Mouse (Mus musculus) forebrain, embryonic 16.5 days (tissue): ENCODE data around the gene Ccsap. TPM values are rescaled to one million over a fixed set of nuclear protein-coding genes. Genes with fewer than 3 reads are reported as not detected.
A peak's percentile ranks its signal among the peaks of the same experiment; 100 is the strongest.
"Not testable (repeated sequence)": the region's sequence is repeated elsewhere in the genome, so short reads cannot be mapped to it uniquely, and the experiment has no call there.

Experiments
- ATAC-seq: fragments of 200-750 bp; cut with Nextera tagmentation; 2 replicates; pipeline ENCODE4 v1.8.0; 2017; ENCODE audit warnings: mild to moderate bottlenecking, moderate library complexity
- H3K27ac ChIP-seq: fragments of 300-500 bp; sonication (generic); 2 replicates; pipeline ENCODE4 v1.5.1; 2014; ENCODE audit warnings: low read length, control low read depth
- H3K27me3 ChIP-seq: fragments of 300-500 bp; sonication (generic); replicated peaks from 2 replicates; pipeline ENCODE4 v1.6.1; 2014; ENCODE audit warnings: low read length; ENCODE audit not compliant: control insufficient read depth, insufficient read depth
- H3K36me3 ChIP-seq: fragments of 300-500 bp; sonication (generic); 2 replicates; pipeline ENCODE4 v1.6.1; 2014; ENCODE audit not compliant: control insufficient read depth, insufficient read depth
- H3K4me1 ChIP-seq: fragments of 300-500 bp; sonication (generic); replicated peaks from 2 replicates; pipeline ENCODE4 v1.6.1; 2014; ENCODE audit warnings: low read length; ENCODE audit not compliant: control insufficient read depth, insufficient read depth
- H3K4me2 ChIP-seq: fragments of 300-500 bp; sonication (generic); 2 replicates; pipeline ENCODE4 v1.6.1; 2014; ENCODE audit warnings: mild to moderate bottlenecking, low read length, control low read depth
- H3K4me3 ChIP-seq: fragments of 300-500 bp; sonication (generic); replicated peaks from 2 replicates; pipeline ENCODE4 v1.5.1; 2014; ENCODE audit warnings: mild to moderate bottlenecking, low read length, control low read depth
- H3K9ac ChIP-seq: fragments of 300-500 bp; sonication (generic); replicated peaks from 2 replicates; pipeline ENCODE4 v1.6.1; 2014; ENCODE audit warnings: low read depth, low read length, control low read depth
- H3K9me3 ChIP-seq: fragments of 300-500 bp; sonication (generic); 2 replicates; pipeline ENCODE4 v1.6.1; 2016; ENCODE audit warnings: low read length; ENCODE audit not compliant: control insufficient read depth
- WGBS: fragments of 180-500 bp; shearing (Covaris S2); extraction: QIAGEN DNeasy Blood & Tissue Kit; methylation state at CpG from one replicate; pipeline ENCODE4 v1.1.7; 2014; 5-methylcytosine and 5-hydroxymethylcytosine counted together
- polyA plus RNA-seq: library from polyadenylated mRNA; unstranded; fragments of >200 nt; fragmentation: Nextera tagmentation; extraction: Ambion mirVana; gene quantifications from 2 replicates; pipeline ENCODE4 v1.2.1, GENCODE M21; 2015

Ccsap gene
- polyA plus RNA-seq, 1 experiment from 2014 or later, result 6.6 TPM

GRCm38 (mm10) chr8:123815325-123815724 is 44.7 kb downstream of the Ccsap start:
- Histone ChIP-seq H3K9me3 (no peaks in the 10 kb centered on the region), H3K27me3 (no peaks in the 10 kb centered on the region), H3K4me3 (no peak overlapping the region), H3K4me1 (no peaks in the 10 kb centered on the region), H3K27ac (no peak overlapping the region), H3K4me2 (no peak overlapping the region), H3K9ac (no peak overlapping the region), H3K36me3 (no peaks in the 10 kb centered on the region)
- ATAC-seq, result no peak
- 90% methylated on average over 11 of the region's 11 CpGs for WGBS

GRCm38 (mm10) chr8:123813892-123814266 is 46.1 kb downstream of the Ccsap start:
- H3K27me3 ChIP-seq, result no peaks in the 10 kb centered on the region
- no peaks in the 10 kb centered on the region for H3K9me3 ChIP-seq
- no peaks in the 10 kb centered on the region for H3K36me3 ChIP-seq
- no peak overlapping the region for H3K4me2 ChIP-seq
- no peak for ATAC-seq
- H3K27ac ChIP-seq, result no peak overlapping the region
- 87% methylated on average over 4 of the region's 4 CpGs for WGBS
- H3K9ac ChIP-seq, result no peak overlapping the region
- H3K4me1 ChIP-seq, result no peaks in the 10 kb centered on the region
- H3K4me3 ChIP-seq, result no peak overlapping the region

- Histone ChIP-seq H3K27me3 (no peaks in the 10 kb centered on the region), H3K27ac (no peak overlapping the region), H3K4me2 (no peak overlapping the region), H3K9ac (no peak overlapping the region), H3K9me3 (no peaks in the 10 kb centered on the region), H3K4me1 (no peaks in the 10 kb centered on the region; the same call in 1 of the 2 replicates), H3K36me3 (no peaks in the 10 kb centered on the region), H3K4me3 (no peak overlapping the region)
- ATAC-seq, result no peak
- WGBS, result 76% methylated on average over 16 of the region's 16 CpGs
These were observed 46.7 kb downstream of the Ccsap start for GRCm38 (mm10) chr8:123813173-123813891.

- ATAC-seq, result no peak
- Histone ChIP-seq H3K27me3 (no peaks in the 10 kb centered on the region), H3K9ac (no peak overlapping the region), H3K4me2 (no peak overlapping the region), H3K27ac (no peak overlapping the region), H3K4me3 (no peak overlapping the region), H3K4me1 (peaks cover 11% of the 10 kb centered on the region), H3K9me3 (no peaks in the 10 kb centered on the region), H3K36me3 (no peaks in the 10 kb centered on the region)
- WGBS, result 87% methylated on average over 5 of the region's 5 CpGs
These were observed 47.8 kb downstream of the Ccsap start for GRCm38 (mm10) chr8:123812227-123812626.

DNA sequence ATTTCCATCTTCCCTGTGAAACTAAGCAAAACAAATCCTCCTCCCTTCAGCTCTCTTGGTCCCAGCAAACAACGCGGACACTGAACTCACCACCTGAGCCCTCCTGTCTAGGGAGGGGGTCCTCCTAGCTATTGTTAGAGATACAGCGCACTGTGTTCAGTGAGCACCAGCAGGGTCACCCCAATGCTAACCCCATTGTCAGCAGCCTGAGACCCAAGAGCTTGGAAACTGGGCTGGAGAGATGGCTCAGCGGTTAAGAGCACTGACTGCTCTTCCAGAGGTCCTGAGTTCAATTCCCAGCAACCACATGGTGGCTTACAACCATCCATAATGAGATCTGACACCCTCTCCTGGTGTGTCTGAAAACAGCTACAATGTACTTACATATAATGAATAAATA is 50.7 kb downstream of the Ccsap start:
- H3K4me3 ChIP-seq, ATAC-seq, H3K27ac ChIP-seq, H3K27me3 ChIP-seq, H3K9me3 ChIP-seq, H3K4me2 ChIP-seq, H3K36me3 ChIP-seq, H3K9ac ChIP-seq: not testable (repeated sequence)
- peaks cover 27% of the 10 kb centered on the region for H3K4me1 ChIP-seq
- WGBS, result 87% methylated on average over 4 of the region's 4 CpGs

GRCm38 (mm10) chr8:123808671-123809070 is 51.3 kb downstream of the Ccsap start:
- ATAC-seq, result no peak
- Histone ChIP-seq H3K4me3 (no peak overlapping the region), H3K9ac (no peak overlapping the region), H3K9me3 (no peaks in the 10 kb centered on the region), H3K4me1 (peaks cover 27% of the 10 kb centered on the region), H3K4me2 (no peak overlapping the region), H3K36me3 (no peaks in the 10 kb centered on the region), H3K27ac (no peak overlapping the region), H3K27me3 (no peaks in the 10 kb centered on the region)
- 72% methylated on average over 7 of the region's 7 CpGs for WGBS

DNA sequence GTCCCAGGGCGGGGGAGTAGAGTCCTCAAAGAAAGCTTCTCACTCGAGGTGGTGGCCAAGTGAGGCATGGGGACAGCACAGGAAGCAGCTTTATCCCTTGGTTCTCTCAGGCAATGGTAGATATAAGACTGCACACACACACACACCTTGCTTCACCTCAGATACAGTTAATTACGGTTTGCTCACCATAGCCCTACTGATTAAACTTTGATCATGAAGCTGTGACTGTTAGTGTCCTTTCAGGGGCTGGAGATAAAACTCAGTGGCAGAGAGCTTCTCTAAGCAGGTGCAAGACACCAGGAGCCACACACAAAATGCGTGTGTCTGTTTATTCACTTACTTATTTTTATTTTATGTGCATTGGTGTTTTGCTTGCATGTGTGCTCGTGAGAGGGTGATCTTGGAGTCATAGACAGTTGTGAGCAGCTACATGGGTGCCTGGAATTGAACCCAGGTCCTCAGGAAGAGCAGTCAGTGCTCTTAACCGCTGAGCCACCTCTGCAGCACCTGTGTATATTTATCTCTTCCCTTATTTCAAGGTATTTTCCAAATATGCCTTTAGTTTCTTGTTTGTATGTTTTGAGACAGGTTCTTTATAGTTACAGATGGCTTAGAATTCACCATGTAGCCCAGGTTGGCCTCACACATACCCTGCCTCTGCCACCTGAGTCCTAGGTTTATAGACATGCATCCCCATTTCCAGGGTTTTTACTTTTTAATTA is 52.0 kb downstream of the Ccsap start:
- H3K9me3 ChIP-seq, result no peaks in the 10 kb centered on the region
- no peak overlapping the region for H3K4me3 ChIP-seq
- no peaks in the 10 kb centered on the region for H3K36me3 ChIP-seq
- peaks cover 27% of the 10 kb centered on the region for H3K4me1 ChIP-seq
- no peak overlapping the region for H3K27ac ChIP-seq
- WGBS, result 67% methylated on average over 6 of the region's 6 CpGs
- no peak overlapping the region; the same call in 1 of the 2 replicates for H3K9ac ChIP-seq
- peak overlapping the region; percentile 84 for H3K4me2 ChIP-seq
- no peaks in the 10 kb centered on the region for H3K27me3 ChIP-seq
- no peak for ATAC-seq

GRCm38 (mm10) chr8:123807024-123807431 is 53.0 kb downstream of the Ccsap start:
- Histone ChIP-seq H3K4me1 (peaks cover 27% of the 10 kb centered on the region), H3K36me3 (no peaks in the 10 kb centered on the region), H3K27ac (no peak overlapping the region), H3K9ac (peak overlapping the region; percentile 87), H3K27me3 (no peaks in the 10 kb centered on the region), H3K4me3 (peak overlapping the region; percentile 80), H3K9me3 (no peaks in the 10 kb centered on the region), H3K4me2 (peak overlapping the region; percentile 84)
- no peak for ATAC-seq
- 3% methylated on average over 14 of the region's 14 CpGs for WGBS

DNA sequence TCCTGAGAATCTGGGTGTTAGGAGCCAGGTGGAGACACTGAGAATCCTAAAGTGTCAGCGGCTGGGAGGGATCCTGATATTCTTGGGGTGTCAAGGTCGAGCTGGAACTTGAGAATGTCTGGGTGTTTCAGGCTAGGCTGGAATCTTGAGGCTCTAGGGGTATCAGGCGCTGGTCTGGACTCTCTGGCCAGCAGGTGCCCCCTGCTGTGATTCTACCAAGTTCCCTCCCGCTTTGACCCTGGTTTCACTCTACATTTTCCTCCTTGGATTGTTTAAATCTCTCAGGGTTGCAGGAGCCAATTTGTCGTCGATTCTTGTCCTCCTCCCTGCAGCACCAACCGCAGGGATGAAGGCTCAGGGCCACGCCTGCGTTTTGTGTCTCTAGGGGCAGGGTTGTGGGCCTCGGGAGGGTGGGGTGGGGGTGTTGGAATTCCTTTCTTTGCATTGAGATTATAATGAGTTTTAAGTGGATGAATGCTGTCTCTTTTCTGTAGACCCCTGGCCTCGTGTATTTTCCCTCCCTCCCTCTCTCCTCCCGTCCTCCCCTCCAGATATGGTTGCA is 53.6 kb downstream of the Ccsap start:
- Histone ChIP-seq H3K4me3 (peak overlapping the region; percentile 80), H3K4me2 (peak overlapping the region; percentile 84), H3K27me3 (no peaks in the 10 kb centered on the region), H3K4me1 (peaks cover 27% of the 10 kb centered on the region), H3K27ac (no peak overlapping the region; the same call in none of the 2 replicates), H3K9ac (peak overlapping the region; percentile 87), H3K36me3 (no peaks in the 10 kb centered on the region), H3K9me3 (no peaks in the 10 kb centered on the region)
- no peak; the same call in 1 of the 2 replicates for ATAC-seq
- WGBS, result under 1% methylated on average over 12 of the region's 12 CpGs
